Mouse (Mus musculus): ENCODE results near the gene Cdk19.

Gene Cdk19

DNA sequence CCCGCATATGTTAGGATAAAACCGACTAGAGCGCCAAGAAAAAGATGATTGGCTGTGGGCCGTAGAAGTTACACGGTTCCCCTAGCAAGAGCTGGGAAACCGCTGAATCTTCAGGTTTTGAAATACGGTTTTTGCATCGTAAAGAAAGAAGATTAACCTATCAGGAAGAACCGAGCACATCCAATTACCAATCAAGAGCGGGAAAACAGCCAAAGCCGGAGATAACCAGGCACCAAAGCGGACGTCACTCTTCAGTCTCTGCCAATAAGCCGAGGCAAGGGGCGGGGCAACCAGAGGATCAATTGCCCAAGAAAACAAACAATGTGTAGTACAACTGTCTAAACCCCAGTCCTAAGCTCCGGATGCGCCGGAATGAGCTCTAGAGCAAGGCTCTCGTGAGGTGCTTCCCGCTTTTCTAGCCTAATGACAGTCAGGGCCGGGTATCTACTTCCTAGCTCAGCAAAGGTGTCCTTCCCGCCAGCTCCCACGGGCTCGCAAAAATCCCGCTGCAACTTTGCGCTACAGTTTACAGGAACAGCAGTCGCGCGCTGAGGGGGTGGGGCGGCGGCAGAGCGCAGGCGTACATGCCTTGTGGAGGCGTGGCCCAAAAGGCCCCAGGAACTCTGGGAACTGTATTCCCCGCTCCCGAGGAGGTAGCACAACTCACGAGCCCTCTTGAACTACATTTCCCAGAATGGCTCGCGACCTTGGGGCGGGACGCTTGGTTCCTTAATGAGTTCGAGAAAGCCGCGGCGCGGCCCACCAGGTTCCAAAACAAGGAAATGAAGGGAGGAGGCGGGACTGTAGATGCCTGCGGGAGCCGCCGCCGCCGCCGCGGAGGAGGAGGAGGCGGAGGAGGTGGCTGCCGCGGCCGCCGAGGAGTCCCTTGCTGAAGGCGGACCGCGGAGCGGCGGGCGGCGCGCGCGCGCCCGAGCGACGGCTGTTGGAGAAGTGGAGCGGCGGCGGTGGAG, 9.5 kb downstream of the Cdk19 start:
- DNase-seq (ENCODE audit: extremely low spot score, low read depth, low spot score), result peak; percentile 98

DNA sequence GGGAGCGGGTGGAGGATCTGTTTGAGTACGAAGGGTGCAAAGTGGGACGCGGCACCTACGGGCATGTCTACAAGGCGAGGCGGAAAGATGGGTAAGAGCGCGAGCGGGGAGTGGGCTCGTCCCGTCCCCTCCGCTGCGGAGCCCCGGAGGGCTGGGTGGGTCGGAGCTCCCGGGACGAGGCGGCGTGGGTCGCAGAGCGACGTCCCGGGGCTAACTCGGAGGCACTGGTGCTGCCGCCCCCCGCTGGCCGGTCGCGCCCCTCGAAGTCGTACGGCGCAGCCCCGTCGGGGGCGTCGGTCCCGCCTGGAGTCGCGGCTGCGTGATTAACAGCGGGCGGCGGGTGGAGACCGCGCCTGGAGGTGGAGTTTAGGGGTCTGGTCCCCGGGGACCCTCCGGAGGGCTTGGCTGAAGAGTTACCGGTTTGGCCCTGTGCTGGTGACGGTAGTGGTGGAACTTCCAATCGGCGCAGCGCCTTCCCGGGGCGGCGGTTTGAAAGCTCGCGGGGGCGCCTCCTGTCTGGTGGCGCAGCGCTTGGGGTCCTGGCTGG, 10.3 kb downstream of the Cdk19 start:
- no peak for DNase-seq (ENCODE audit: extremely low spot score, low read depth, low spot score)

DNA sequence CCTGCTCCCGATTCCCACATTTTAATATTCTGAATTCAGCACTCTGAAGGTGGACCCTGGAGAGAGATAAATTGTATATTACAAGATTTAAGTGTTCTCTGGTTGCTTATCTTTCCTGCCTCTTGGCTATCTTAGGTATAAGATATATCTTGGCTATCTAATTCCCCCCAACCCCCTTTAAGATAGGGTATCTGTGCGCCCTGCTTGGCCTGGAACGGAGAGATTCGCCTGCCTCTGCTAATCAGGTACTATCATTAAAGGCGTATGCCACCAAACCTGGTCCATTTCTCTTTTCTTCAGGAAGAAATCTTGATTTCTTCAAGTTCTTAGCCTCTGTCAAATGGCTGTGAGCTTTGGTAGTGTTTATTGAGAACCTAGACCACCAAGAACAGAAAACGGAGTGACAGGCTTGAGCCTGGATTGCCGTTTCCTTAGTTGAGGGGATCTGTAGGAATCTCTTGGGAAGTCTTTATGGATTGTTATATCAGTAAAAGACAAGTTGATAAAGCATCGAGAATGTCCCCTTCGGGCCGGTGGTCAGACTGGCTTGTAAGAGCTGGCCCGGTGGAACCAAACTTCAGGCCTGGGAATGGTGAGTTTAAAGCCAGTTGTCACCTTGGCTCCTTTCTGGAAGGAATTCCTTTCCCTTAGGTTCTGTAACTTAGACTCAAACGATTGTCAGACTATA, 11.0 kb downstream of the Cdk19 start:
- no peak for DNase-seq (ENCODE audit: extremely low spot score, low read depth, low spot score)

DNA sequence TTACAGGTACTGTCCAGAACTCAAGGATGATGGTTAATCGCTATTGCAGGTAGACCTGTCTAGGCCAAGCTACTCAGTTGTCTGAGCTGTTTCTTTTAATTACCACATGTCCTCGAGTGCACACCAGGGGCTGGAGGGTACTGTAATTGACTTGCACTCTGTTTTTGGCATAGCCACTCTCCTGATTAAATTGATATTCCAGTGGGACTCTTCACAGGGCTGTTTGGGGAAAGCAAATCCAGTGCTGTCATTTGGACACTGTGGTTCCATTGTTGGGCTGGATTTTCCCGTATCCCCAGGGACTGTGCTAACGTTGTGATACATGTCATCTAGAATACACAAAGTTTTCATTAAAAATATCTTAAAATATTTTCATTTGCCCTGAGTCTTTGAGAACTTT, 11.8 kb downstream of the Cdk19 start:
- DNase-seq (ENCODE audit: extremely low spot score, low read depth, low spot score), result no peak

DNA sequence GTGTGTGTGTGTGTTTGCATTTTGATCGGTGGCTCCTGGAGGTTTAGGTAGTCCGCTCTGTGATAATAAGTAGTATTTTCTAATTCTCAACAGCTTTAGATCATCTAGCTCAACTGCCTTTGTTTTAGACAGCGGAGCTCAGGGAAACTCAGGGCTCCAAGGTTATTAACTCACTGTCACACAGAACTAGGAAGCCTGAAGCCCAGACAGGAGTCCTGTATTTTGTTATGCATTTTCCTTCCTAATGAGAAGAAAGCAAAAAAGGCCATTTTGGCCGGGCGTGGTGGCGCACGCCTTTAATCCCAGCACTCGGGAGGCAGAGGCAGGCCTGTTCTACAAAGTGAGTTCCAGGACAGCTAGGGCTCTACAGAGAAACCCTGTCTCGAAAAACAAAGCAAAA, 14.7 kb downstream of the Cdk19 start:
- no peak for DNase-seq (ENCODE audit: extremely low spot score, low read depth, low spot score)

DNA sequence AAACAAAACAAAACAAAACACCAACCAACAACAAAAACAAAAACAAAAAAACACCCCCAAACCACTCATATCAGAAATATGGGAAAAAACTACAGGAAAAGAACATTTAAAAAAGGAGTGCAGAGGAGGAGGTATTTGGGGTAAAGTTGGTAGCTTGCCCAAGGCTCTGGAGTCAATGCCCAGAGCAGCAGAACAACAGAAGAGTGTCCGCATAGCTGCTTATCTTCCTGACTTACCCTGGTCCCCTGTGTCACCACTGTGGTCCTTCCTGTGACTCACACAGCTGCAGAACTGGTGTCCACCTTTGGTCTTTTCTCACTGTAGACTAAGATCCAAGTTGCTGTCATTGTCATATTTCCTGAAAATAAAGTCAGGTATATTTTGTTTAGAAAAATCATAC, 15.2 kb downstream of the Cdk19 start:
- no peak for DNase-seq (ENCODE audit: extremely low spot score, low read depth, low spot score)

DNA sequence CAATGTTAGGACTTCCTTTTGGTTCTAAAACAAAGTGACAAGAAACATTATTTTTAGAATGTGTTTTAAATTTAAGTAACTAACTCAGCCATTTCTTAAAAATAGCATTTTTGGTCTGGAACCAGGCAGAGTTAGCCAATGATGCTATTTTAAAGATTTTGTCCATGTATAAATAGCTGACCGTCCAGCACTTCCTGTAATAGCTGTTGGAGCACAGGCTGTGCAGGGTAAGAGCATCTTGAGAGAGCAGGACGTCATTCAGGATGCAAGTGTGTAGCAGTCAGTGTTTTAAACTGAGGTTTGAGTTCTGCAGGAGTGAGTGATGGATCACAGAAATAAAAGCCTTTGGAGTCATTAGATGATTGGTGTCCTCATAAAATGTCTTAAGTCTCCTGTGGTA, 18.8 kb downstream of the Cdk19 start:
- no peak for DNase-seq (ENCODE audit: extremely low spot score, low read depth, low spot score)

DNA sequence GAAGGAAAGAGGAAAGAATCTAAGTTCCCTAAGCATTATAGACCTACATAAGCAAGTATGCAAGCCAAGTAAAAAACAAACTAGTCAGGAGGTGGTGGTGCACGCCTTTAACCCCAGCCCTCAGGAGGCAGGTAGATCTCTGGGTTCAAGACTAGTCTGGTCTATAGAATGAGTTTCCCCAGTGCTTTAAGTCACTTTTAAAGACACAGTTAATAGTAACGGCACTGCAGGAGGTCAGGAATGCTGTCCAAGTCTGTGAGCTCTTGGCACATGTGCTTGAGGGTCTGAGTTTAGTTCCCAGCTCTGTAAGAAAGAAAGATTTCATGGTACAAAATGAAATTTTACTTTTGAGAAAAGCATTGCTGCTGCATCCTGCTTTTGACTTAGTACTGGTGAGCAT, 19.8 kb downstream of the Cdk19 start:
- DNase-seq (ENCODE audit: extremely low spot score, low read depth, low spot score), result no peak

DNA sequence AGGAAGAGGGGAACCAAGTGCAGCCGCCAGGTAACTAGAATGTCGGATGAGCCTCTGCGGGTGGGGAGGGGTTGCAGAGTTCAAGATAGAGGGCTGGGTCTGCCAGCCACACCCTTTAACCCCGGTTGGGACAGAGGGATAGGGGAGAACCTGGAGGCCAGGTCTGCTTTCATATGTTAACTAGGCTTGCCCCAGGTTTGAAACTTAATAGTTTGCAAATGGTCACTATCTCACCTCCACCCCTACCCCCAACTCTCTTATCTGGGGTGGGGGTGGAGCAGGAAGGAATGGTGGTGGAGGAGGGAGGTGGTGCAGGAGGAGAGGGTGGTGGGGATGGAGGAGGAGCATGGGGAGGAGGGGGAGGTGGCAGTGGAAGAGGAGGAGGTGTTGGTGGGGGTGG, 23.6 kb downstream of the Cdk19 start:
- DNase-seq (ENCODE audit: extremely low spot score, low read depth, low spot score), result no peak

DNA sequence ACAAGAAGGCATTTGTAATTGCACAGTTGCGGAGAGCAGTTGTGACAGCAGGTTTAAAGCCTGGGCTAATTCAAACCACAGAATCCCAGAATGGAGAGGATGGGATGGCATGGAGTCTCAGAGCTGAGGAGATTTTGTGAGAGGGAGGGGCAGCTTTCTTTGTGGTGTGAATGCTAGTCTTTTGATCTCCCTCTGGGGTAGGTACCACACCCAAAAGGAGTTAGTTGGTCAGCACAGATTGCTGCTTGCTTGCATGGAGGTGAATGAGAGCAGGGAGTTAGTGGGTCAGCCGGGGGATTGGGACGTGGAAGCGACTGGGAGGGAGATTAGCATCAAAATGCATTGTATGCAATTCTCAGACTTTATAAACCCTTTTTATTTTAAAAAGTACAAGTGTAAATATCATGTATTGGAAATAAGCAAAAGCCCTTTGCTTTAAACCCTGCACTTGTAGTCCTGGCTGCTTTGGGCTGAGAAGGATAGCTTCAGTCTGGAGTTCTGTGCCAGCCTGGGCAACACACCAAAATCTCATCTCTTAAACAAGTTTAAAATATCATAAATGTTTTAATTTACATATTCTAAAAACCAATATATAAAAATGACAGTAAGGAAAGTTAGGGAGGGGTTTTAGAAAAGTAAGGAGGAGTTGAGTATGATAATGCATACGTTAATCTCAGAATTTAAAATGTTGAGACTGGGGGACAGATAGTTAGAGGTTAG, 25.4 kb downstream of the Cdk19 start:
- DNase-seq (ENCODE audit: extremely low spot score, low read depth, low spot score), result no peak

DNA sequence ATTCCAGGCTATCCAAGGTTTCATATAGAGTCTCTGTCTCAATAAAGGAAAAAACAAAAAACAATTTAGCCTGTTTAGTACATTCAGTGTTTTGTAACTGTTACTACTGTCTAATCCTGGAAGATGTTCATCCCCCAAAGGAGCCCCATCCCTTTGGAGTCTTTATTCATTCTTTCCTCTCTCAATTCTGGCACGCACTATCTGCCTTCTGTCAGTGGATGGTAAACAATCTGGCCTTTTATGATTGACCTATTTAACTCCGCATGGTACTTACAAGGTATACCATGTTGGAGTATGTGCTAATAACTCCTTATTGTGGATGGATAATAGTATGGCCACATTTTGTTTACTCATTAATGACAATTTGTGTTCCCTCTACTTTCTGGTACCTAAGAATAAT, 26.6 kb downstream of the Cdk19 start:
- no peak for DNase-seq (ENCODE audit: extremely low spot score, low read depth, low spot score)

DNA sequence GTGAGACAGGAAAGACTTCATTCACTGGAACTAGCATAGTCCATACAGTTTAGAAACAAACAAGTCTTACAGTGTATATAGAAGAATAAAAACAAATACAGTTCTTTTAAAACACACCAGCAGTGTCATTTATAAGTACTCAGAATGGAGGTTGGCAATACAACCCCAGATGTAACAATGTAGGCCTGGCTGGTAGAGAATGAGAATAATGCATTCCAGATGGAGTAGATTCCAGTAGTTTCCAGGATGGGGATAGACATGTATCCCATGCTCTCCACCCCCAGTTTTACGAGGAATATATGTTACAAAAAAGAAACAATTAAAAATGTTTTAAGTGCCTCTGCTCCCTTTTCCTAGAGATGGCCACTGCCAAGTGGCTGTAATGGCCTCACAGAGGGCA, 29.2 kb downstream of the Cdk19 start:
- DNase-seq (ENCODE audit: extremely low spot score, low read depth, low spot score), result no peak

DNA sequence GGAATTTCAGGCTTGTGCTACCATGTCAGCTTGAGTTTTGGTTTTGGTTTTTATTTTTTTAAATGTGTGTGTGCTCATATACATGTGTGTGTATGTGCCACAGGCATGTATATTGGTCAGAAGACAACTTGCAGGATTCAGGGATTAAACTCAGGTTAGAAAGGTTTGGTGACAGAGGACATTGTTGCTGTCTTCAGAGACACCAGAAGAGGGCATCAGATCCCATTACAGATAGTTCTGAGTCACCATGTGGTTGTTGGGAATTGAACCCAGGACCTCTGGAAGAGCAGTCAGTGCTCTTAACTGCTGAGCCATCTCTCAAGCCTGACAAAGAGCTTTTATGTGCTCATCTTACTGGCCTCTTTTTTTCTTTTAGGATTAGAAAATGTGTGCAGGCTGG, 30.8 kb downstream of the Cdk19 start:
- no peak for DNase-seq (ENCODE audit: extremely low spot score, low read depth, low spot score)

DNA sequence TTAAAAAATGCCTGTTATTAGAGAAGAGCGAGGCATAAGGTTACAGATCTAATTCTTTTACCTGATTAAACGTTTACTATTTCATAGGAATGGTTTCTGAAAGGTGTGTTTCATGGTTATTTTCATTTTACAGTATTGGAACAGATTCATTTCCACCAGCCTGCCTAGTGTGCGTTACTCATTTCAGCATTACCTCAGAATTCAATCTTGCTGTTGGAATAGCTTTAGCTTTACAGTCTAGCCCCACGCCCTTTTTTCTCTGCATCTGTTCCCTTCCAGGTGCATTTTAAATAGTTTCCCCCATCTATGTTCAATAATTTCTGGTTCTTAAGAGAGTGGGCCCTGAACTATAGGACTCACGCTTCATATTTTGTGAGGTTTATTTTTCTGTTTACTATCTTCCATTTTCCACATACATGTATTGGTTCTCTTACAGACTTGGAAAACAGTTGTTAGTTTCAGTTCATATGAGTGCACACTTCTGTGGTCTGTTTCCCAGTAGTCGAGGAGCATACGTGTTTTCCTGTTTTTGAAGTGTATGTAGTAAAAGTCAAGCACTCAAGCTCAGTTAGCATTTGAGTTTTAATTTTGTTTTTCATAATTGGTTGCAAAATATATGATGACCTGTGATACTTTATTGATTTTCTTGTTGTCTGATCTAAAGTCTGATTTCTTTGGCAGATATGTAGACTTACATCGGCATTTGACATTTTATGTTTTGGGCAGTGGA, 32.0 kb downstream of the Cdk19 start:
- no peak for DNase-seq (ENCODE audit: extremely low spot score, low read depth, low spot score)

DNA sequence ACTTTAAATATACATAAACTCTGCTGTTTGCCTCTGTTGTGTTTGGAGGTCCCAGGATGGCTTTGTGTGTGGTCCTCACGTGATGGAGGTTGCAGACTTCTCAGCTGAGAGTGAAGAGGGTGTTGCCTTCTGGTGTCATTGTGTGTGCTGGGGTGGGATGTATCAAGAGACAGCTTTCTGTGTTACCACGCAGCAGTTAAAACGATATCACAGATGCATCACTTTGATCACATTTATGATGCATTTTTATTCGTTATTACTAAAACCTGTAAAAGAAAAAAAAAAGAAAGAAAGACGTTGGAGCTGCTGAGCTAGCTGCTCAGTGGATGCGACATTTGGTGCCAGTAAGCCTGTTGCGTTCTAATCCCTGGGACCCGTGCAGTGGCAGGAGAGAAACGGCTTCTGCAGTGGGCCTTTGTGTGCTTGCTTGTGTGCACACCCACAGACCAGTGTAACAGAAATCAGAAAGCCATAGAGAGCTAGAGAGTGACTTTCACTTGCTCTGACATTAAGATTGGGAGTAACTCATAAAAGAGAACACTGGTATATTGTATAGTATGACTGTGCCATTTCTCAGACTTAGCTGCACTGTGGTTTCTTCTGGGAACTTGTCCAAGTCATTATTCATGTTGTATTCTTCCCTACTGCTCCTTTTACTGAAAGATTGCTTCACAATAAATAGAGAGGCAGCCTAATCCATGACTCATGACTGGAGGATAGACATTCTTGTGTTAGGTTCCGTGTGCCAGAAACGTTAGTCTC, 32.7 kb downstream of the Cdk19 start:
- no peak for DNase-seq (ENCODE audit: extremely low spot score, low read depth, low spot score)

DNA sequence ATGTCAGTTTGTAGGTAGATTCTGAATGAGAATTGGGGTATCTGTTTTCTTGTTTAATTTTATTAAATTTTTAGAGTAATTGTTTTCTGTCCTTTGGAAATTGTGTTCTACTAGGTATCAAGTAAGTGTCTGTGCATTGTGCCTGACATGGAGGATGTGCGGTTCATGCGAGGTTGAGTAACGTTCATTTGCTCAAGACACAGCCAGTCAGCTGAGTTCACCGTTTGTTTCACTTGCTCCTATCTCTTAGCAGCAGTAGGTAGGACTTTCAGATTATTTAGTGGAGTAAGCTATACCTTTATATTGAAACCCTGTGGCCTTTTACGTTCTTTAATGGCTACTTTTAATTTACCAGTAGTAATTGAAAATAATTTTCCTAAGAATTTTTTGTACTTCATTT, 34.4 kb downstream of the Cdk19 start:
- no peak for DNase-seq (ENCODE audit: extremely low spot score, low read depth, low spot score)

DNA sequence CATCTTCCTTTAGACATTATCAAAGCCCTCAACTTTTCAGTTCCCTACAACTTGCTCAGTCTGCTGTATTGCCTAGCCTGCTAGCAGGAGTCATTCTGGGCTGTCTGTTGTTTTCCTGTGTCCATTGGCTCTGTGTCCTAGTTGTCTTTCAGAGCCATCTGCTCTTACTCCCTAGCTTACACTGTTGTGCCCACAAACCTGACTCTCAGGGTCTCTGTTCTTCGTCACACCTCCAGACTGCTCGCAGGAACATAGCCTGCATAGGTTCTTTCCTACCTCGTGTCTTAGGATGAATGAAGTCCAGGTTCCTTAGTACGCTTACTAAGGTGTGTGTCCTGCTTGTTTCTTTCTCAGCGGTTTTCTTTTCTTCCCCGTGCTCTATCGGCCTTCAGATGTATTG, 35.5 kb downstream of the Cdk19 start:
- no peak for DNase-seq (ENCODE audit: extremely low spot score, low read depth, low spot score)

DNA sequence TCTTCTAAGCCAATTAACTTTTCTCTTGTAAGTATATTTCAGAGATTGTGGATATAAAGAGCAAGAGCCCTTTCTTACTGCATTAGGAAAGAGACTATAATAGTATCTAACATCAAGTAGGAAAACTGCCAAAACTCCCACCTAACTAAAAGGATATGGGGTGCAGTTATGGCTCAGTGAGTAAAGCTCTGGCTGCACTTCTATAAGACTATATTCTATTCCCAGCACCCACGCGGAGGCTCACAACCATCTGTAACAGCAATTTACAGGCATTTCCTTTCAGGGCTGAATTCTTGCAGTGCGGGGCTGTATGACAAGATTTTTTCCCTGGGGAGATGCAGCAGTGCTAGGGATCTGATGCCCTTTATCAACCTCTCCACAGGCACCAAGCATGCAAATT, 36.9 kb downstream of the Cdk19 start:
- no peak for DNase-seq (ENCODE audit: extremely low spot score, low read depth, low spot score)

DNA sequence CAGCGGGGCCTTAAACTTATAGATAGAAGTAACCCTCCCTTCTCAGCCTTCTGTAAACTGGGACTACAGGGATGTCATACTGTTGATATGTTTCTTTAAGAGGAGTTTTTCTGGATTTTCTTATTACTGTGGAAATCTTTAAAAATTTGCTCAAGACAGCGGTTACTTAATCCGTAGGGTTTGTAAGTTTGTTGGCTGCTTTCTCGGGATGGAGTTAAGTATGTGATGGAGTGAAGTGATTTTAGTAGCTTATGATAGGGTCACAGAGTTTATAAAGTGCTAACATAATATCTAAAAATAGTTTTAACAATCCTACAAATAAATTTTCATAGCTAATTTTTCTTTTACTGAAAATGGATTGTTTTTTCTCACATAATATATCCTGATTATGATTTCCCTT, 38.9 kb downstream of the Cdk19 start:
- no peak for DNase-seq (ENCODE audit: extremely low spot score, low read depth, low spot score)

DNA sequence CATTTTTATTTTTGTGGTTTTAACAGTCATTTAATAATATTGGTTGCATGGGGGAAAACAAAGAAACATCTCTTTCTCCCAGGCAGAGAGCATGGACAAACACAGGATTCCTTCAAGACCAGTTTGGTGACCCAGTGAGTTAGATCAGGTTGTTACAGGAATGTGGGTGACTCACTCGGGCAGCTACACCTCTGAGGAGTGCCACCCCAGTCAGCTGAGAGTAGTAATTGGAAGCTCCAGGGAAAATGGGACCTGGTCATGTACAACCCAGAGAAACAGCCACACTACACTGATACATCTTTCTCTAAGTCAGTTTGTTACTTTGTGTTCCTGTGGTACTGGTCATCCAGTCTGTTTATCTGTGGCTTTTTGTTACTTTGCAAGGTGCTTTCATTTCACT, 40.3 kb downstream of the Cdk19 start:
- no peak for DNase-seq (ENCODE audit: extremely low spot score, low read depth, low spot score)

Measured in hindlimb bud, embryonic 11.5 days (tissue).